Mouse (Mus musculus): Measurements from ENCODE around the gene Il1rn.

DNA sequence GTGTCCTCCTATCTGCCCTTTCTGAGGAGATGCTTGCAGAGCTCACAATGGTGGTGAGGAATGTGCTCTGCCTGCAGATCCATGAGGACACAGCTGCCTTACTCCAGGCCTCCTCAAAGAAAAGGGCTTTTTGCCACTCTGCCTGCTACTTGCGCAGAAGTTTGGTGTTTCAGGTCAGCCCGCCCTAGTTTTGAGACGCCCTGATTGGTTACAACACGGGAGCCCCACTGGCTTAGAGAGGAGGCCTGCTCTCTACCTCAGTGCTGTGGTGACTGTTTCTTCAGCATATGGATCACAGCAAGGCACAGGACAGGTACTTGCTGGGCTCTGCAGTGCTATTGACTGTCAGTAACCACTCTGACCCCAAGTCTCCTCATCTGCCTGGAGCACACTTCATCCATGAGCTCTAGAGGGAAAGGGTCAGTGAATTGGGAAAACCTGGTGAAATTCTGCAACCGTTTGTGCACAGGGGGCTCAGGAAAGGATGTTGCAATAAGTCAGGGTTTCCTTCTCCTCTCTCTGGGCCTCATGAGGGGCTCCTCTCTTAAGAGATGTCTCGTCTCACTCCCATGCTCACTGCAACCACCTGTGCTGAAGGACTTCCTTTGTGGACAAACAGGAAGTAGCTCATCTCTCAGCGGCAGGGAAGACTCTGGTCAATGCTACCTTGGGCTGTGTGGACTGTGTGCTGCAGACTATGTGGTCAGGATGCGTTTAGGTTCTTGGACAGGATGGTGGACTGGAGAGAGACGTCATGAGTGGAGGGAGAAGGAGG is 46.0 kb downstream of the Il1rn start:
- TF ChIP-seq CTCF (conservative IDR thresholded peaks at IDR 0.05; ENCODE audit: insufficient read depth, insufficient read length, low read depth, low read length) (no peak), POLR2A (IDR thresholded peaks at IDR 0.05; ENCODE audit: low read depth, low read length) (no peak)
